9 mouse cellular contexts compared by ENCODE assay signal in the genomic region with DNA sequence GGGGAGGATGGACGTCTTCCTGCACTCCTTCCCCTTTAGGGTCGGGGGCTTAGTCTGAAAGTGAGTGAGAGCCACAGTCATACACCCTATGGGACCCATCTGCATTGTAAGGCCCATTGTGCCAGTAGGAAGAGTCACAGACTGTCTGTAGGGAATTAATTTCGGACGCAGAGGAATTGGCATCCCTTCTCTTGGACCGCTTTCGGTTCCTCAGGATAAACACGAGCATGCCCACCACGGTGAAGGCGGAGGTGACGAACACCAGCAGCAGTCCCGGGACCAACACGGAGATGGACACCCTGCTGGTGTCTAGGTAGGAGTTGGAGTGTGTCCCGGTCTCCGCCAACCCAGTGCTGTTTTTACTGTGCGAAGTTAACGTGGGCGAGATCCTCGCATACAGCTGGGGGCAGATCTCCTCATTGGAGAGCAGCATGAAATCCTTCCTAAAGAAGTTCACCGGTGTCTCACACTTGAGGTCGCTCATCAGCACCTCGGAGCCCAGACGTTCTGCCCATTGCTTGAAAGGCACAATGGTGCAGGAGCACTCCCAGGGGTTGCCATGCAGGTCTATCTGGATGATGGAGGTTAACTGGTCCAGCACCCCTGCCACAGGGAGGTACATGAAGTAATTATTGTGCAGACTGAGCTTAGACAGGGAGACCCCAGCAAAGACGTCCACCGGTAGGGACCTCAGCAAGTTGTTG. TPM values are rescaled to one million over a fixed set of nuclear protein-coding genes. Genes with fewer than 3 reads are reported as not detected.
DNase-seq lines count a peak whose midpoint lies in the region; ATAC-seq lines count a peak whose summit lies in the region.
"Had no signal": no experiment of that assay in that cellular context is flagged by ENCODE, and none has a peak within 500 bp of the region (broad histone marks: within the 10 kb centered on the region; RNA-seq: fewer than 3 reads in every experiment).

No protein-coding gene starts in this region.

- peaks cover 30% of the 10 kb centered on the region for H3K4me1 ChIP-seq in heart, embryonic 13.5 days

- H3K4me3 ChIP-seq in heart, embryonic 13.5 days: peak overlapping the region; percentile 50

- no peak for DNase-seq in heart, adult 8-10 months (ENCODE audit: low spot score)
- DNase-seq in cerebellum, adult 9-11 months: peak; percentile 85
- DNase-seq in frontal cortex, postnatal 25 days (ENCODE audit: low spot score in 2 of 2): peak; percentile 44 to 51
- peak; percentile 59 to 87 for DNase-seq in left cerebral cortex, adult 8-10 months (ENCODE audit: low spot score in 2 of 2)
- DNase-seq in neural tube, embryonic 10.5 days (ENCODE audit: extremely low spot score, low spot score): peak; percentile 43
- DNase-seq in T-cell, adult 2 months (ENCODE audit: low spot score): no peak
- no peak for DNase-seq in urinary bladder, adult 18-20 months (ENCODE audit: low spot score in 2 of 2)

- no peak overlapping the region for H3K27ac ChIP-seq in heart, embryonic 13.5 days (replicated peaks)

- peak overlapping the region; percentile 50; the same call in 1 of the 2 replicates for H3K9ac ChIP-seq in heart, embryonic 13.5 days

- H3K4me2 ChIP-seq in heart, embryonic 13.5 days: peak overlapping the region; percentile 78

- WGBS in heart, embryonic 13.5 days: 1% methylated on average over 24 of the region's 24 CpGs

- H3K27me3 ChIP-seq in heart, embryonic 13.5 days (replicated peaks): peaks cover 47% of the 10 kb centered on the region

- ATAC-seq in heart, embryonic 13.5 days (ENCODE audit: extremely low read depth, insufficient number of reproducible peaks, low FRiP score, low TSS enrichment): no peak

- H3K9me3 ChIP-seq in heart, embryonic 13.5 days: no peaks in the 10 kb centered on the region

- H3K36me3 ChIP-seq in heart, embryonic 13.5 days: no peaks in the 10 kb centered on the region

RNA-seq across cellular contexts. Expression of a gene that starts 2.7 kb away (rescaled TPM):
- polyA plus RNA-seq in heart, embryonic 13.5 days (2015; fragmentation: Nextera tagmentation; extraction: Ambion mirVana): 0.14 and 0.17 TPM in 2 replicates
- under 1 TPM in 1 of 4 experiments, not detected in 3; 0.06 TPM for total RNA-seq in heart, adult 8-10 months (2022)
- 10 to 100 TPM; 74.7 to 89.8 (median 79.6) TPM for total RNA-seq in left cerebral cortex, adult 8-10 months (2022)
- total RNA-seq: hematopoietic stem cell, adult 5-6 weeks had no signal

Comparison
In these comparisons a context has a peak if more than half of its experiments do, and no peak if none do; other contexts are left out.
1. DNase-seq: peak in cerebellum, adult 9-11 months (single experiment), frontal cortex, postnatal 25 days (2 of 2), left cerebral cortex, adult 8-10 months (2 of 2) and neural tube, embryonic 10.5 days (single experiment); none in heart, adult 8-10 months (single experiment), T-cell, adult 2 months (single experiment) and urinary bladder, adult 18-20 months (0 of 2).
2. RNA of a gene that starts 2.7 kb away (total RNA-seq): 74.7 to 89.8 TPM in left cerebral cortex, adult 8-10 months; 0.06 TPM in heart, adult 8-10 months; every median in the first group is over 10 times any median in the second.